Mouse (Mus musculus) myocyte (in vitro differentiated cells): Measurements from ENCODE around the gene Ankrd63. TPM values are rescaled to one million over a fixed set of nuclear protein-coding genes. Genes with fewer than 3 reads are reported as not detected.

Experiments
- H3K27me3 ChIP-seq: one replicate; pipeline ENCODE4 v1.6.1; 2011; ENCODE audit not compliant: control insufficient read depth, insufficient read depth, insufficient read length
- H3K36me3 ChIP-seq: one replicate; pipeline ENCODE4 v1.6.1; 2011; ENCODE audit not compliant: control insufficient read depth, insufficient read depth
- H3K4me2 ChIP-seq: one replicate; pipeline ENCODE4 v1.6.1; 2011; ENCODE audit warnings: low read depth, control low read depth
- H3K4me3 ChIP-seq: one replicate; pipeline ENCODE4 v1.5.1; 2011; ENCODE audit warnings: mild to moderate bottlenecking, control low read depth, moderate library complexity
- H3K79me2 ChIP-seq: one replicate; pipeline ENCODE4 v1.6.1; 2011; ENCODE audit not compliant: control insufficient read depth, insufficient read depth
- H3ac ChIP-seq: one replicate; pipeline ENCODE4 v1.6.1; 2011; ENCODE audit not compliant: control insufficient read depth, insufficient read length
- CEBPB ChIP-seq: IDR thresholded peaks from 2 replicates; pipeline ENCODE4 v1.6.1; 2011; ENCODE audit warnings: mild to moderate bottlenecking, moderate library complexity; ENCODE audit not compliant: poor library complexity, insufficient read depth, severe bottlenecking
- E2F4 ChIP-seq: IDR thresholded peaks from one replicate; pipeline ENCODE4 v1.6.1; 2011; ENCODE audit warnings: mild to moderate bottlenecking, control low read depth, moderate library complexity; ENCODE audit not compliant: insufficient read depth
- MAX ChIP-seq: IDR thresholded peaks from one replicate; pipeline ENCODE4 v1.6.1; 2011; ENCODE audit warnings: low read depth, mild to moderate bottlenecking, control low read depth
- MYOD1 ChIP-seq, 3 experiments: IDR thresholded peaks; one replicate each; pipeline ENCODE4 v1.6.1; 2011; ENCODE audit warnings: control low read depth in 2 of 3, low read depth in 2 of 3, mild to moderate bottlenecking in 2 of 3, moderate library complexity in 1 of 3; ENCODE audit not compliant: insufficient read length in 2 of 3, control insufficient read depth in 1 of 3
- MYOG ChIP-seq, 3 experiments: IDR thresholded peaks; one replicate each; pipeline ENCODE4 v1.6.1; 2011; ENCODE audit warnings: control low read depth in 2 of 3, low read depth in 2 of 3, mild to moderate bottlenecking in 2 of 3; ENCODE audit not compliant: insufficient read length in 2 of 3, control insufficient read depth in 1 of 3, insufficient read depth in 1 of 3
- POLR2A ChIP-seq: IDR thresholded peaks from one replicate; pipeline ENCODE4 v1.6.1; 2011; ENCODE audit warnings: low read depth, mild to moderate bottlenecking, control low read depth, moderate library complexity; ENCODE audit not compliant: insufficient read length
- POLR2AphosphoS2 ChIP-seq: IDR thresholded peaks from one replicate; pipeline ENCODE4 v1.6.1; 2011; ENCODE audit warnings: low read depth, control low read depth; ENCODE audit not compliant: insufficient read length
- REST ChIP-seq: IDR thresholded peaks from one replicate; pipeline ENCODE4 v1.6.1; 2011; ENCODE audit warnings: mild to moderate bottlenecking, control low read depth, moderate library complexity; ENCODE audit not compliant: insufficient read depth, insufficient read length
- SRF ChIP-seq: IDR thresholded peaks from one replicate; pipeline ENCODE4 v1.6.1; 2011; ENCODE audit warnings: low read depth; ENCODE audit not compliant: control insufficient read depth, insufficient read length
- TCF12 ChIP-seq: IDR thresholded peaks from one replicate; pipeline ENCODE4 v1.6.1; 2011; ENCODE audit warnings: mild to moderate bottlenecking, control low read depth; ENCODE audit not compliant: poor library complexity, insufficient read depth, severe bottlenecking
- TCF3 ChIP-seq: IDR thresholded peaks from one replicate; pipeline ENCODE4 v1.6.1; 2011; ENCODE audit warnings: low read depth, control low read depth; ENCODE audit not compliant: insufficient read length
- USF1 ChIP-seq: IDR thresholded peaks from one replicate; pipeline ENCODE4 v1.6.1; 2011; ENCODE audit warnings: low read depth, mild to moderate bottlenecking, control low read depth, moderate library complexity
- polyA plus RNA-seq: library from polyadenylated mRNA; unstranded; fragments of >200 nt; fragmentation: generic; extraction: Trizol; gene quantifications from one replicate; pipeline ENCODE4 v1.2.1, GENCODE M21; 2012; ENCODE audit warnings: missing spikeins

The Ankrd63 gene
- 0.01 TPM for polyA plus RNA-seq

DNA sequence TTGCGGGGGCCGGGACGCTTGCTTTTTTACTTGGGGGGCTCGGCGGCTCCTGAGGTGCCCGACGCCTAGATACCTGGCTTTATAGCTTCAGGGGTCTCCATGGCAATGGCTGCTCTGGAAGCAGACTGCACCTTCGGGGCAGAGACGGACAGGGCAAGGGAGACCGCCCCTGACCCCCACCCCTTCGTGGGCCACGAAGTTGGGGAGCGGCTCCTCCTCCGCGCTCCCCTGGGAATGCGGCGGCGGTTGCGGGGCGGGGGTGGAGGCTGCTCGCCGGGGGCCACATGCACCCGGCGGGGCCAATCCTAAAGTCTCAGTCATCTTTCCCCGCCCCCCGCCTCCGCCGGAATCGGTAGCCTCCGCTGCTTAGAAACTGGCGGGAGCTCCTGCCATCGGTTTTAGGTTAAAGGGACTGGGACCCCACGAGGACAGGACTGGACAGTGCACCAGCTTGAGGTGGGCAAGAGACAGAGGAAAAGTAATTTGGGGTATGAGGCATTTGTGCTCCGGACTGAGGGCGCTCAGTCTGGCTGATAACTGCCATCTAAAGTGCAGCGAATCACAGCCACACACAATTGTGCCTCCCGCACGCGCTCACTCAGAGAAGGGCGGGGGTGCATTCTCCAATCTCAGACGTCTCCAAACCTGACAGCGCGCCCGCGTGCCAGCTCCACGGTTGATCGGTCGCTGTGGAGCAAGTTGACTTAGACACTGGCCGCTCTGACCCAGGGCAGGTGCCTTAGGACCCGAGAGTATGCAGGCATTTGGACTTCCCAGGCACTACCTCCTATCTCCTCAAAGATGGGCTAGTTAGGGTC is at the start of gene Ankrd63:
Gene Ankrd63 (minus strand): TSS at position 51 of the 818 bp plus-strand sequence.
- no peak within 1 kb of the TSS for H3ac ChIP-seq
- peak within 1 kb of the TSS; percentile 74 for H3K4me2 ChIP-seq
- TF ChIP-seq SRF (no peak), MYOG (IDR thresholded peaks at IDR 0.05; ENCODE audit: control insufficient read depth in 1 of 3, insufficient read depth in 1 of 3, insufficient read length in 2 of 3, low read depth in 2 of 3) (no peak), POLR2A (no peak), POLR2AphosphoS2 (no peak)
- no peak within 1 kb of the TSS for H3K4me3 ChIP-seq
- H3K27me3 ChIP-seq = peaks cover 47% of the 10 kb centered on the region
- no peaks in the 10 kb centered on the region for H3K79me2 ChIP-seq
- no peaks in the 10 kb centered on the region for H3K36me3 ChIP-seq

DNA sequence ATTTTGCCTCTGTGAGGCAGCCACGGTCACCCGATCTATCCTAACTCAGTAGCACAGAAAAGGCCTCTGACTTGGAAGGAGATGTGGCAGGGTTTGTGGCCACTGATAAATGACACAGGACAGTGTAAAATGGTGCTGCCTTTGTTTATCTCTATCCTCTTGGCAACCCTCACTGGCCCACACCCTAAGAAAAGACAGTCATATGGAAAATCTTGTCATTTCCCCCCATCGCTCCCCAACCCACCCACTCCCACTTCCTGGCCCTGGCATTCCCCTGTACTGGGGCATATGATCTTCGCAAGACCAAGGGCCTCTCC is 49.0 kb upstream of the Ankrd63 start:
- Histone ChIP-seq H3K79me2 (no peaks in the 10 kb centered on the region), H3K36me3 (peaks cover 14% of the 10 kb centered on the region), H3K27me3 (no peaks in the 10 kb centered on the region), H3K4me2 (no peak overlapping the region), H3ac (no peak overlapping the region), H3K4me3 (no peak overlapping the region)
- TF ChIP-seq MYOG (IDR thresholded peaks at IDR 0.05; ENCODE audit: control insufficient read depth in 1 of 3, insufficient read depth in 1 of 3, insufficient read length in 2 of 3, low read depth in 2 of 3) = no peak
- no peak for TF ChIP-seq USF1
- no peak for TF ChIP-seq CEBPB
- no peak for TF ChIP-seq MAX
- TF ChIP-seq REST = no peak
- TF ChIP-seq E2F4 = no peak

DNA sequence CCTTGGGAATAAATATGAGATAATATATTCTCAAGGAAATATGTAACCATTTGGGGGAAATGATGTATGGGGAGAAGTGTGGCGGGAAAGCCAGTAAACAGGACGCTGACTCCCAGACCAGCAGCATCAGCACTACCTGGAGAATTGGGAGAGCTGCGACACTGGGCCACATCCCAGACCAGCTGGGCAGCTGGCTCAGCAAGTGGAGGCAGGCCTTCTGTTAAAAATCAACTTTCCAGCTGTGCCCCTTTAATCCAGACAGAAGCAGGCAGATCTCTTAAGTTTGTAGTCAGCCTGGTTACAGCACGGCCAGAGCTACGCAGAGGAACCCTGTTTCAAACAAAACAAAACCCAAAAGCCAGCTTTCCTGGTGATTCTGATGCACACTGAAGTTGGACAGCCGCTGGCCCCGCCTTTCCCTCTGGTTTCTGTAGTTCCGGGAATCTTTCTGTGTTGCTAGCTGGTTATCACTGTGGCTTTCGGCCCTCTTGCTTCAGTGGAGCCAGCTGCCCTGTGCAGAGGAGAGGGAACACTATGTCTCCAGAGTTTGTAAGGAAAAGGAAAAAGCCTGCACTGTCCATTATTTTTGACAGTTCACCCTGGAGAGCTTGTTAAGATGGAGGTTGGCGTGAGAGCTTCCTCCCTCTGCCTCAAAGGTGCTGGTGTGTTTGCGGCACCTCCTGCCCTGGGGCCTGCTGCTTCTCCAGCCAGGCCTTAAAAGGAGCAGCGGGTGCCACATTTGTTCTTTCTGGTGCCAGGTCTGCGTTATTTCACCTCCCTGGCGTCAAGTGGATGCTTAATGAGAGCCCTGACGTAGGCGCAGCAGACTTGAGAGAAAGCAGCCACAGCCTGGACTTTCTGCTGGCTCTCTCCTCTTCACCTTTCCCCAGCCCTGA is 48.4 kb upstream of the Ankrd63 start:
- Histone ChIP-seq H3K36me3 (peaks cover 8% of the 10 kb centered on the region), H3K4me3 (no peak overlapping the region), H3K4me2 (no peak overlapping the region), H3K27me3 (no peaks in the 10 kb centered on the region), H3ac (no peak overlapping the region), H3K79me2 (no peaks in the 10 kb centered on the region)
- no peak for TF ChIP-seq TCF12
- no peak for TF ChIP-seq CEBPB
- TF ChIP-seq TCF3 = no peak
- no peak for TF ChIP-seq MYOD1 (IDR thresholded peaks at IDR 0.05; ENCODE audit: control insufficient read depth in 1 of 3, insufficient read length in 2 of 3, low read depth in 2 of 3)
- no peak for TF ChIP-seq SRF
- TF ChIP-seq MAX = no peak
- no peak for TF ChIP-seq REST

DNA sequence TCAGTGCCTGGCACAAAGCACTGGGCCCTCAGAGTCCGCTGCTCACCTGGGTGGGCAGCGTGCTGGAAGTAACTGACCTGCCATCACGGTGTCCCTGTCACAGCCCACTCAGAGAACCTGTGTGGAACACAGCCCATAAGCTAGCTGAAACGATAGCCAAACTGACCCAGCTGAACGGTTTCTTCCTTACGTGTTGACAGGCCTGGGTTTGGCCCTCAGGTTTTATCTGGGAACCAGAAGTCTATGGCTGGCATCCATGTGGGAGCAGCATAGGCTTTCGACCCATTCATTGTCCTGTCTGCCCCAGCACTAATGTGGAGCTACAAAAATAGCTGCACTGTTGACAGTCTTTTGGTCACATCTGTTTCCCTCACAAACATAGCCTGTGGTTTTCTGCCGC is 46.7 kb upstream of the Ankrd63 start:
- peak in 1 of 3 experiments; percentile 2 for TF ChIP-seq MYOG (IDR thresholded peaks at IDR 0.05; ENCODE audit: control insufficient read depth in 1 of 3, insufficient read depth in 1 of 3, insufficient read length in 2 of 3, low read depth in 2 of 3)
- no peak for TF ChIP-seq CEBPB
- TF ChIP-seq MYOD1 (IDR thresholded peaks at IDR 0.05; ENCODE audit: control insufficient read depth in 1 of 3, insufficient read length in 2 of 3, low read depth in 2 of 3) = peak in 1 of 3 experiments; percentile 7
- H3K4me3 ChIP-seq = no peak overlapping the region
- peak overlapping the region; percentile 19 for H3K4me2 ChIP-seq

DNA sequence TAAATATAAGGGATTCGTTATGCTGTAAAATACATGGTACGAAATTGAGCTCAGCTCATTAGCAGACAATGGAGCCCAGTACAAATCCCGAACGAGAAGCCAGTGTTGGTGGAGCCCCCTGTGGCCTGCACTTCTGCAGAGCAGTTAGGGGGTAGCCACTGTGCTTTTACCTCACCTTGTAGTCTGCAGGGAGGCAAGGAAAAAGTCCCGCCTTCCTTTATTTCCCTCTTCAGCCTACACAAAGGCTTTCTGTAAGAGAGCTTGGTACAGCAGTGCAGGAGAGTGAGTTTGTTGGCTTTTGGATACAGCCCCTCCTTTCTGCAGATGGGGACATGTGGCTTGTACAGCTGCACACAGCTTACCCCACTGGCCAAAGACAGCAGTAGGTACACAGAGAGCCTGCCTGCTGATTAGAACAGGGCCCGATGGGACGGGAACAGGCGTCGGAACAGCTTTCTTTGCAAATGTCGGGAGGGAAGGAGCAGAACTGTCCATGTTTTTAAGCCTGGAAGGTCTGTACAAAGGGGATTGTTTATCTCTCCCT is 45.6 kb upstream of the Ankrd63 start:
- Histone ChIP-seq H3K36me3 (no peaks in the 10 kb centered on the region), H3K79me2 (no peaks in the 10 kb centered on the region), H3K4me3 (no peak overlapping the region), H3ac (no peak overlapping the region), H3K4me2 (peak overlapping the region; percentile 19), H3K27me3 (no peaks in the 10 kb centered on the region)
- TF ChIP-seq POLR2AphosphoS2 (no peak), MAX (no peak), MYOG (IDR thresholded peaks at IDR 0.05; ENCODE audit: control insufficient read depth in 1 of 3, insufficient read depth in 1 of 3, insufficient read length in 2 of 3, low read depth in 2 of 3) (no peak), TCF3 (no peak), POLR2A (no peak), CEBPB (no peak), SRF (no peak)

More for the DNA sequence above, 46.7 kb upstream of the Ankrd63 start:
- no peak overlapping the region for H3ac ChIP-seq
- H3K36me3 ChIP-seq = no peaks in the 10 kb centered on the region
- no peaks in the 10 kb centered on the region for H3K79me2 ChIP-seq
- H3K27me3 ChIP-seq = no peaks in the 10 kb centered on the region
